Mouse (Mus musculus): ENCODE data around the gene Leng9. TPM values are rescaled to one million over a fixed set of nuclear protein-coding genes. Genes with fewer than 3 reads are reported as not detected.

The Leng9 gene
- total RNA-seq, 2 experiments from 2014 or later = 2.0 TPM; not detected in 1

Other genes starting within 250 kb of the Leng9 start
- not detected in 2 replicates for gene Lilra6, start 234.9 kb downstream of the Leng9 start, total RNA-seq (2014; fragmentation: Nextera tagmentation)
- 1.6 TPM in 1 of 2 replicates, not detected in the other for gene Lilra6, start 234.9 kb downstream of the Leng9 start, total RNA-seq (2017)
- gene Lair1, start 87.2 kb downstream of the Leng9 start, total RNA-seq (2014; fragmentation: Nextera tagmentation) = 32.6 and 38.7 TPM in 2 replicates
- gene Lair1, start 87.2 kb downstream of the Leng9 start, total RNA-seq (2017) = 78.9 and 81.0 TPM in 2 replicates
- not detected in 2 replicates for gene Ttyh1, start 31.0 kb downstream of the Leng9 start, total RNA-seq (2014; fragmentation: Nextera tagmentation)
- 0.09 and 0.52 TPM in 2 replicates for gene Ttyh1, start 31.0 kb downstream of the Leng9 start, total RNA-seq (2017)
- 69.9 and 91.7 TPM in 2 replicates for gene Leng8, start 13.3 kb downstream of the Leng9 start, total RNA-seq (2014; fragmentation: Nextera tagmentation)
- gene Leng8, start 13.3 kb downstream of the Leng9 start, total RNA-seq (2017) = 18.0 and 26.4 TPM in 2 replicates
- not detected in 2 replicates for gene Cdc42ep5, start 14.5 kb upstream of the Leng9 start, total RNA-seq (2014; fragmentation: Nextera tagmentation)
- 0.21 TPM in 1 of 2 replicates, not detected in the other for gene Cdc42ep5, start 14.5 kb upstream of the Leng9 start, total RNA-seq (2017)
- not detected in 2 replicates for gene Lilra5, start 87.4 kb upstream of the Leng9 start, total RNA-seq (2014; fragmentation: Nextera tagmentation)
- not detected in 2 replicates for gene Lilra5, start 87.4 kb upstream of the Leng9 start, total RNA-seq (2017)
- not detected in 2 replicates for gene Ncr1, start 187.3 kb upstream of the Leng9 start, total RNA-seq (2014; fragmentation: Nextera tagmentation)
- 0.52 TPM in 1 of 2 replicates, not detected in the other for gene Ncr1, start 187.3 kb upstream of the Leng9 start, total RNA-seq (2017)
- gene Gp6, start 247.4 kb upstream of the Leng9 start, total RNA-seq (2014; fragmentation: Nextera tagmentation) = not detected in 2 replicates
- not detected in 2 replicates for gene Gp6, start 247.4 kb upstream of the Leng9 start, total RNA-seq (2017)